Mouse (Mus musculus): ENCODE data around the gene Rims3. TPM values are rescaled to one million over a fixed set of nuclear protein-coding genes. Genes with fewer than 3 reads are reported as not detected.

Gene Rims3
- polyA plus RNA-seq, 1 experiment from 2014 or later, result 2.4 TPM

- H3K9me3 ChIP-seq (replicated peaks), result no peaks in the 10 kb centered on the region
- no peak overlapping the region for H3K27ac ChIP-seq (replicated peaks)
- 58% methylated on average over 6 of the region's 6 CpGs for WGBS
- H3K27me3 ChIP-seq, result no peaks in the 10 kb centered on the region
- no peaks in the 10 kb centered on the region for H3K36me3 ChIP-seq
- H3K9ac ChIP-seq, result no peak overlapping the region
- H3K4me3 ChIP-seq (replicated peaks), result no peak overlapping the region
- no peak overlapping the region for H3K4me2 ChIP-seq (replicated peaks)
- no peak for ATAC-seq (ENCODE audit: insufficient number of reproducible peaks, low FRiP score, low TSS enrichment, low read depth)
- peaks cover 17% of the 10 kb centered on the region for H3K4me1 ChIP-seq
Measured at GRCm38 (mm10) chr4:120880731-120881432, 26.3 kb downstream of the Rims3 start.

GRCm38 (mm10) chr4:120882002-120882625 is 27.5 kb downstream of the Rims3 start:
- ATAC-seq (ENCODE audit: insufficient number of reproducible peaks, low FRiP score, low TSS enrichment, low read depth), result no peak
- H3K9me3 ChIP-seq (replicated peaks), result no peaks in the 10 kb centered on the region

GRCm38 (mm10) chr4:120885208-120886120 is 30.8 kb downstream of the Rims3 start:
- Histone ChIP-seq H3K27me3 (no peaks in the 10 kb centered on the region), H3K4me3 (replicated peaks) (no peak overlapping the region), H3K9me3 (replicated peaks) (no peaks in the 10 kb centered on the region), H3K27ac (replicated peaks) (no peak overlapping the region), H3K4me2 (replicated peaks) (no peak overlapping the region), H3K36me3 (no peaks in the 10 kb centered on the region), H3K9ac (no peak overlapping the region), H3K4me1 (peaks cover 6% of the 10 kb centered on the region; the same call in 1 of the 2 replicates)
- no peak for ATAC-seq (ENCODE audit: insufficient number of reproducible peaks, low FRiP score, low TSS enrichment, low read depth)
- WGBS, result 38% methylated on average over 13 of the region's 13 CpGs

More at GRCm38 (mm10) chr4:120882002-120882625, 27.5 kb downstream of the Rims3 start:
- H3K4me1 ChIP-seq, result peaks cover 17% of the 10 kb centered on the region
- no peaks in the 10 kb centered on the region for H3K36me3 ChIP-seq
- H3K4me2 ChIP-seq (replicated peaks), result no peak overlapping the region
- H3K9ac ChIP-seq, result no peak overlapping the region
- no peak overlapping the region for H3K27ac ChIP-seq (replicated peaks)
- 43% methylated on average over 5 of the region's 5 CpGs for WGBS
- H3K4me3 ChIP-seq (replicated peaks), result no peak overlapping the region
- no peaks in the 10 kb centered on the region for H3K27me3 ChIP-seq

GRCm38 (mm10) chr4:120886131-120886530 is 31.5 kb downstream of the Rims3 start:
- Histone ChIP-seq H3K27me3 (no peaks in the 10 kb centered on the region), H3K4me3 (replicated peaks) (no peak overlapping the region), H3K4me2 (replicated peaks) (no peak overlapping the region), H3K27ac (replicated peaks) (no peak overlapping the region), H3K4me1 (peaks cover 6% of the 10 kb centered on the region; the same call in 1 of the 2 replicates), H3K36me3 (no peaks in the 10 kb centered on the region), H3K9me3 (replicated peaks) (no peaks in the 10 kb centered on the region), H3K9ac (no peak overlapping the region)
- WGBS, result 22% methylated on average over 4 of the region's 4 CpGs
- no peak for ATAC-seq (ENCODE audit: insufficient number of reproducible peaks, low FRiP score, low TSS enrichment, low read depth)

- no peak overlapping the region for H3K9ac ChIP-seq
- WGBS, result 76% methylated on average over 5 of the region's 5 CpGs
- H3K27me3 ChIP-seq, result no peaks in the 10 kb centered on the region
- no peaks in the 10 kb centered on the region for H3K9me3 ChIP-seq (replicated peaks)
- ATAC-seq (ENCODE audit: insufficient number of reproducible peaks, low FRiP score, low TSS enrichment, low read depth), result no peak
- H3K36me3 ChIP-seq, result no peaks in the 10 kb centered on the region
- no peak overlapping the region for H3K27ac ChIP-seq (replicated peaks)
- no peak overlapping the region for H3K4me3 ChIP-seq (replicated peaks)
- H3K4me1 ChIP-seq, result peaks cover 6% of the 10 kb centered on the region; the same call in 1 of the 2 replicates
- H3K4me2 ChIP-seq (replicated peaks), result no peak overlapping the region
Measured at GRCm38 (mm10) chr4:120886811-120887210, 32.2 kb downstream of the Rims3 start.

GRCm38 (mm10) chr4:120887381-120888112 is 32.9 kb downstream of the Rims3 start:
- Histone ChIP-seq H3K4me3 (replicated peaks) (no peak overlapping the region), H3K36me3 (no peaks in the 10 kb centered on the region), H3K9me3 (replicated peaks) (no peaks in the 10 kb centered on the region), H3K4me1 (peaks cover 6% of the 10 kb centered on the region; the same call in 1 of the 2 replicates), H3K4me2 (replicated peaks) (no peak overlapping the region), H3K27me3 (no peaks in the 10 kb centered on the region), H3K27ac (replicated peaks) (no peak overlapping the region), H3K9ac (no peak overlapping the region)
- ATAC-seq (ENCODE audit: insufficient number of reproducible peaks, low FRiP score, low TSS enrichment, low read depth), result peak; percentile 54; the same call in 1 of the 2 replicates
- WGBS, result 19% methylated on average over 8 of the region's 8 CpGs

- ATAC-seq (ENCODE audit: insufficient number of reproducible peaks, low FRiP score, low TSS enrichment, low read depth), result no peak
- Histone ChIP-seq H3K9ac (no peak overlapping the region), H3K27ac (replicated peaks) (no peak overlapping the region), H3K4me3 (replicated peaks) (no peak overlapping the region), H3K27me3 (peaks cover 6% of the 10 kb centered on the region; the same call in 1 of the 2 replicates), H3K4me2 (replicated peaks) (no peak overlapping the region), H3K9me3 (replicated peaks) (no peaks in the 10 kb centered on the region), H3K4me1 (peaks cover 6% of the 10 kb centered on the region; the same call in 1 of the 2 replicates), H3K36me3 (no peaks in the 10 kb centered on the region)
- WGBS, result 61% methylated on average over 8 of the region's 8 CpGs
Measured at GRCm38 (mm10) chr4:120888884-120889283, 34.3 kb downstream of the Rims3 start.

- WGBS, result 45% methylated on average over 11 of the region's 11 CpGs
- ATAC-seq (ENCODE audit: insufficient number of reproducible peaks, low FRiP score, low TSS enrichment, low read depth), result no peak
- no peak overlapping the region for H3K27ac ChIP-seq (replicated peaks)
- H3K27me3 ChIP-seq, result peaks cover 6% of the 10 kb centered on the region; the same call in 1 of the 2 replicates
- H3K4me1 ChIP-seq, result no peaks in the 10 kb centered on the region
- H3K4me2 ChIP-seq (replicated peaks), result no peak overlapping the region
- no peak overlapping the region for H3K4me3 ChIP-seq (replicated peaks)
- no peaks in the 10 kb centered on the region for H3K36me3 ChIP-seq
- no peak overlapping the region for H3K9ac ChIP-seq
- H3K9me3 ChIP-seq (replicated peaks), result no peaks in the 10 kb centered on the region
Measured at GRCm38 (mm10) chr4:120890754-120891440, 36.3 kb downstream of the Rims3 start.

- H3K36me3 ChIP-seq, result no peaks in the 10 kb centered on the region
- H3K4me2 ChIP-seq (replicated peaks), result no peak overlapping the region
- H3K9ac ChIP-seq, result no peak overlapping the region
- ATAC-seq (ENCODE audit: insufficient number of reproducible peaks, low FRiP score, low TSS enrichment, low read depth), result no peak
- no peaks in the 10 kb centered on the region for H3K4me1 ChIP-seq
- H3K27me3 ChIP-seq, result peaks cover 6% of the 10 kb centered on the region; the same call in 1 of the 2 replicates
- no peaks in the 10 kb centered on the region for H3K9me3 ChIP-seq (replicated peaks)
- H3K27ac ChIP-seq (replicated peaks), result no peak overlapping the region
- H3K4me3 ChIP-seq (replicated peaks), result no peak overlapping the region
Measured at GRCm38 (mm10) chr4:120891960-120892359, 37.3 kb downstream of the Rims3 start.

GRCm38 (mm10) chr4:120892516-120892915 is 37.9 kb downstream of the Rims3 start:
- Histone ChIP-seq H3K9ac (no peak overlapping the region), H3K4me1 (no peaks in the 10 kb centered on the region), H3K9me3 (replicated peaks) (no peaks in the 10 kb centered on the region), H3K36me3 (no peaks in the 10 kb centered on the region), H3K27me3 (peaks cover 6% of the 10 kb centered on the region; the same call in 1 of the 2 replicates), H3K27ac (replicated peaks) (no peak overlapping the region), H3K4me3 (replicated peaks) (no peak overlapping the region), H3K4me2 (replicated peaks) (no peak overlapping the region)
- 70% methylated on average over 1 of the region's 1 CpGs for WGBS
- no peak for ATAC-seq (ENCODE audit: insufficient number of reproducible peaks, low FRiP score, low TSS enrichment, low read depth)

Data from embryonic facial prominence, embryonic 15.5 days (tissue).